Mouse (Mus musculus) CD8-positive naive resting alpha-beta T cell, adult 2 months (primary cell): ENCODE results near the gene Atp11a.

Source experiments
- DNase-seq, 2 experiments: peaks; one replicate each; pipeline ENCODE4 v3.0.0; 2022; ENCODE audit warnings: low read depth in 2 of 2, low spot score in 2 of 2

Atp11a gene

DNA sequence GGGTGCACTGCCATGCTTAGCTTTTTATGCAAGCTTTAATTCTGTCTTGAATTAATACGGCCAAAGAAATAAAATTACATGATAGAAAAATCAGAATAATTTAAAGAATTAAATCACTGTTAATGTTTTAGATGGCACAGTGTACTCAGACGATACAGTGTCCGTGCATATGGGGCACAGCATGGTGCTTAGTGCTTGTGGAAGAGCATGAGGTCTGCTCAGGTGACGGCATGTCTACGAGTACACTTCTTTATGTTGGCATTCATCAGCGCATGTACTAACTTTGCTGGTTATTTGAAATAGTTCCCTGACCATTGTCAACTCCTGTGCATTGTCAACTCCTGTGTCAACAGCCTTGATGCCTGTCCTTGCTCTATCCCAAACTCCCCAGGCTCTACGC is 12.5 kb downstream of the Atp11a start:
- no peak for DNase-seq

DNA sequence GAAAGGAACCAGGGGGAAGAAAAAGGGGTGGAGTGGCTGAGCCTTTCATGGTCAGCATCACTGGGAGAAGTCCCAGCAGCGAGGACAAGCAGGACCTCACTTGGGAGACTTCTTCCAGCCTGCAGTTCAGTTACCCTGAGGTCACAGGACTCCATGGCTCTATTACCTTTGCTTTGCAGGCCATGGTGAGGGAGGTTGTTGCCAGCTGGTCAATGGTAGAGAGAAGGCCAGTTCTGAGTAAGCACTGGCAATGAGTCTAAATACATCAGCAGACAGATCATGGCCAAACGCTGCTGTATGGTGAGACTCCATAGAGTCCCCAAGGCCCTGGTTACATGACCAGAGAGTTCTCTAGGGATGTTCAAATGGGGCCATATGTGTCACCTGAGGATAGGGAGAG is 15.5 kb downstream of the Atp11a start:
- no peak for DNase-seq

DNA sequence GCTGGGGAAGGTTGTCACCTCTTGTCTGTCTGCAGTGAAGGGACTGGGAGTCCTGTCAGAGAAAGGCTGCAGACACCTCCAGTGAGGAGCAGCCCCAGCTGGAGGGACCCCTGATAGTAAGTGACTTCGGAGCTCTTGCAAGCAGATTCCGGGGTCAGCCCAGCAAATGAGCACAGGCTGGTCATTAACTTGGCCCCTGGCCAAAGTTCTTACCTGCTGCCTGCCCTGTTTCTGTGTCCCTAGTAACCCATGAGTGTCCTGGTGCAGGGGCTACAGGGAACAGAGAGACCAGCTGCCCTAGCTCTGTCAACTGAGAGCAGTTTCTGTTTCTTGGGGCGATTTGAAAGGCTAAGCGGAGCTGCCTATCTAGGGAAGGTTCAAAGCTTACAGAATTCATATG is 17.1 kb downstream of the Atp11a start:
- no peak for DNase-seq

DNA sequence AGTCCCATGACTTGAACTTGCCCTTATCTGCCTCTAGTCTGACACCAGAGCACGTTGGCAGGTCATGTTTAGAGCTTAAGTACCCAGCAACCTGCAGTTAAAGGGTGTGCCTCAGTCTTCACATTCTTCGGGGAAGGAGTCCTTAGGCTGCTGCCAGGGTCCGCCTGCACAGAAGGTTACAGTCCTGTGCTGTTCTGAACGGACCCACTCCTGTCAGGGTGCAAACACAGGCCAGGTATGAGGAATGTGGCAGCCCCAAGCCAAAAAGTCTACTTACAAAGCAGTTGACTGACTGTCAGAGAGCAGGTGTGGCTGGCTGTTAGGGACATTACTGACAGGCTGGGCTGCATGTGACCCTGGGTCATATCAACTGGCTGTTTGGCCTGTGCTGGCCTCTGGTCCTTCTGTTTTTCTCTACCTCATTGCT is 18.1 kb downstream of the Atp11a start:
- DNase-seq, result no peak

DNA sequence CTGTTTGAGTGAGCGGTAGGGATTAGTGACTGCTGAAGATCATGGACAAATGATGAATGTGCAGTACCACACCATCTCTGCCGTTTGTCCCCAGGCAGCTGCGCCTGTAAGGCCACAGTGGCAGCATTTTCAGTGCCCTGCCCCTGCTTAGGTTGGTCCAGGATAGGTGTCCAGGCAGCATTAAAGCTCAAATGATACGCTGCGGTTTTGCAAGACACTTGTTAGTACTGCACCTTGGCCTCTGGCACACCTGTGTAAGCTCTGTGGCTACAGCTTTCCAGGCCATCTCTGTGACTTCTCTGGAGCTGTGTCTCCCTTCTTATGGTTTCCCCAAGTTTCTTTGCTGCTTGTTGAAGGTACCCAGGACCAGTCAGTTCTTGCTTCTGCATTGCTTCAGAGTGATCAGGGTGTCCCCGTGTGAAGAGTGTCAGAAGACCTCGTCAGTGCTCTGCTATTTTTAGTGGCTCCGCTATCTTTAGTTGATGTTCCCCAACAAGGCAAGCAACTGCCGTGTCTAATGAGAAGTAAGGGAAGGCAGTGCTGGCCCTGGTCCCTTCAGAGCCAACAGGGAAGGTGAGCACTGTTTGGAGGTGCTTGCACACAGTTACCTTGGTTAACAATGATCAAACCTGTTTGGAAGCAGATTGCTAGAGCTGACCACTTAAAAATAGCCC is 18.6 kb downstream of the Atp11a start:
- no peak for DNase-seq

DNA sequence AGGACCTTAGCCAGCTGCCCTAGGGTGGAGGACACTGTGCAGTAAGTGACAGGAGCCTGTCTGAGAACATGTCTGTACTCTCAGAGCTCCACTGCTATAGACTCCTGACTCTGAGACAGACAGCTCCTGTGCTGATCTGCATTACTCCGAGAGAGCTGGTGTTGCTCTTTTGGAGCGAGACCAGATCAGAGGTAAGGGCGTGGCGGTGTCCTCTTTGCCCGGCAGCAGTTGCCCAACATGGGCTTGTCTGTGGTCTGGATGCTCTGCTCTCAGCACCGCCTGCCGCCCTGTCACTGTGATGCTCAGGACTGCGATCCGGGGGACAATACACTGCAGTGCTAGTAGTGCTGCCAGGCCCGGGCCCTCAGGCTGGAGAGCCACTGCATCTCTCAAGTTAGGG is 19.4 kb downstream of the Atp11a start:
- DNase-seq, result no peak

DNA sequence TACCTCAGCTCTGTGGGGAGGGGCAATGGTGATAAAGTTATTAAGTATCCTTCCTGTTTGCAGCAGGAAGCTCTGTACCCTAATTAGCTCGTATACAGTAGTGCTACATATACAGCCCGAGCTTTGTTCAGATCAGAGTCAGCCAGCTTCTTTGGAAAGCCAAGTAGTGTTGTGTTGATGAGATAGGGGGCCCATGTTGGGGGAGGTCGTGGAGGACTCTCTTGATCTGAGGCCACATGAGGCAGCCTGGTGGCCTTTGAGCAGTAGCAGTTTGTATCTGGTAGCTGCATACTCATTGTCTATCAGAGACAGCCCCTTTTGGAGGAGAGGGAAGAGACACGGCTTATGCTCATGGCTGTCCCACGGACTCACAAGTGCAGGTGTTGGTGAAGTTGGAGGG is 20.4 kb downstream of the Atp11a start:
- no peak for DNase-seq

DNA sequence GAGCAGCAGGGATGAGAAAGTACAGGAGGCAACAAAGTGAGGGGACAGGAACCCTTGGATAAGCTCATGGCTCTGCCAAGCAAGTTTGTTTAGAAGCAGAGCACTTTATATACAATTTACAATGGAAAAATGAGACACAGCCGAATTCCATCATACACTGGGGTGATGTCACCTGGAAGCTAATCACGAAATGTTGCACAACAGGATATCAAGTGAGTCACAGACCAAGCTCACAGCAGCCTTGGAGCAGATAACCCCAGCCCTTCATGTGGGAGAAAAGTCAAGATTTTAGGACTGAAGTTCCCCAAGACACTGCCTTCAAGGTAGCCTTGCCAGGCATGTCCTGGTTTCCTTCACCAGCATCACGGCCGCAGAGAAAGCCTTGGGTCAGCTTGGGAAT is 22.7 kb downstream of the Atp11a start:
- DNase-seq, result no peak

DNA sequence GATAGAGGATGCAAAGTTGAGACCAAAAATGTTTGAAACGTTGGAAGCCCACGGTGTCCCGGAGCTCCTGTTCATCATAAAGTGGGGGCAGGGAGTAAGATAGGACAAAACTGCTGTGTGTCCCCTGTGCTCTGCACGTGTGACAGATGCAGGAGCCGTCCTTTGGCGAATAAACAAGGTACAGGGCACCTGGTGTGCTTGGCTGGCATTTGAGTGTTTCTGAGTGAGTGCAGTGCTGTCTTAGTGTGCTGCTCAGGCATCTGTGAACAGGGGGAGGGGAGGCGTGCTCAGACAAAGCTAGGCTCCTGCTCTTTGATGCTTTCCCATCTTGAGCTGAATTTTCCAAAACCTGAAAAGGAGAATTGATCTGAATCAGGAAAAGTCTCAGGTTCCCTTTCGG is 28.7 kb downstream of the Atp11a start:
- DNase-seq, result no peak

DNA sequence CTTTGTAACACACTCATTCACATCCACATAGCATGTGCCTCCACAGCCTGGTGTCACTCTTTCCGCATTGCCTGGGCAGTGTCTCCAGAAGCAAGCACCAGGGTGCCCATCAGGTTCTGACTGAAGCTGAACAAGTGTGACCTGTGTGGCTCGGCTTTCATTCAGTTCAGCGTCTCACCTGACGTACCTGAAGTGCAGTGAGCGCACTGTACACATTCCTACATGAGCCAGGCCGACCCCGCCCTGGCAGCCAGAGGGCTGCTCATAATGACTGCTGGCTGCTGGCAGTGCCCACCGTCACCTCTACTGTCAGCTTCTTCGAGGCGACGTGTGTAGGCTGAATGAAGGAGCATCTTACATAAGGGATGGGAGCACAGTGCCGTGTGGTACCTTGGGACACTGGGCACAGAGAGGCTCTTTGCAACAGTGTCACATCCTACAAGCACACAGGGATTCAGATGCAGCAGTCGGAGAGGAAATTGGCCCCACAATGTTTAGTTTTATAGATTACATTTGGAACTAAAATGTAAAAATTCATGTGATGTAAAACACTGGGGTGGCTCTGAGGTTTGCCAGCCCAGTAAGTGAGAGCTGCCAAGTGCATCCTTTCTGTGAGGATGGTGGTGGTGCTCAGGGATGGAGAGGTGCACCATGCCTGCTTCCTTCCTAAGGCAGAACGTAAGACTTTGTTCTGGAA is 29.6 kb downstream of the Atp11a start:
- DNase-seq, result no peak

DNA sequence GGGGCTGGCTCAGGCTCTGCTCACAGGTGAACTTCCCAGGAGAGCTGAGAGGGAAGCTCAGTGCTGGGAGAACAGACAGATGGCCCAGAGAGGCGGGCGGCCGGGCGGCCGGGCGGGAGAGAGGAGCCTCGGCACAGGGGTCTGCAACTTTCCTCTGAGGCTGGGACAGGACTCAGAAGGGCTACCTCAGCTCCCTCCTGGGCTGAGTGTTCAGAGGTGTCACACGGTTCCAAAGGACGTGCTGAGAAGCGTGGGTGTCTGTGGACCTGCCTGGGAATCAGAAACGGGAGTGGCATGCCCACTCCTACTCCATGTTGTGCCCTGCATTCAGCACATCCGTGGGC is 30.1 kb downstream of the Atp11a start:
- no peak for DNase-seq

DNA sequence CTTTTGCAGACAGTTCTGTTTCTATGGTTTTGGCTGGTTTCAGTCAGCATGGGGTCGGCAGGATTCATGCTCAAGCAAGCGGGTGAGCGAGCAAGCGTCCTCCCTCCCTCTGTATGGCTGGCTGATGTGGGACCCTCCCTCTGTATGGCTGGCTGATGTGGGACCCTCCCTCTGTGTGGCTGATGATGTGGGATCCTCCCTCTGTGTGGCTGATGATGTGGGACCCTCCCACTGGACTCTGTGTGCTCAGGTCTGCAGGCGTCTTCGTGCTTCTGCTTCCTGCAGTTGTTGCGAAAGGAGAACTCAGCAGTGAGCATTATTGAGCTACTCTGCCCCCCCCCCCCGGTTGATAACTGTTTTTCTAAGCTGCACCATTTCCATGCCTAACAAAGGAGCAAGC is 30.6 kb downstream of the Atp11a start:
- DNase-seq, result no peak

DNA sequence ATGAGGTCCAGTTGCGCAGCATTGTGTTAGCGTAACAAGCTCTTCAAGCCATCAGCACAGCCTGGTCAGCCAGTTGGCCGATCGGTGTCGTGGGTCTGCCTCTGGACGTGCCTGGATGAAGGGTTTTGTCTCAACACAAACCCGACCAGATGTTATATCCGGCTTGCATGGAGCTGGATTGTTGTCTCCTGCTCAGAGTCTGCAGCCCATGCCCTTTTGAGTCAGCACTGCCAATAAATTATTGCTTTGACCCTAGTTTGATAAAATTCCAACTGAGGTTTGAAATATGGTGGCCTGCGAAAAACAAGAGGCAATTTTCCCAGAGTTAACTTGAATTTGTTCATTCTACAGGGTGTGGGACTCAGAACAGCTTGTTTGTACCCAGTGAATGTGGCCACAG is 31.9 kb downstream of the Atp11a start:
- DNase-seq, result no peak

DNA sequence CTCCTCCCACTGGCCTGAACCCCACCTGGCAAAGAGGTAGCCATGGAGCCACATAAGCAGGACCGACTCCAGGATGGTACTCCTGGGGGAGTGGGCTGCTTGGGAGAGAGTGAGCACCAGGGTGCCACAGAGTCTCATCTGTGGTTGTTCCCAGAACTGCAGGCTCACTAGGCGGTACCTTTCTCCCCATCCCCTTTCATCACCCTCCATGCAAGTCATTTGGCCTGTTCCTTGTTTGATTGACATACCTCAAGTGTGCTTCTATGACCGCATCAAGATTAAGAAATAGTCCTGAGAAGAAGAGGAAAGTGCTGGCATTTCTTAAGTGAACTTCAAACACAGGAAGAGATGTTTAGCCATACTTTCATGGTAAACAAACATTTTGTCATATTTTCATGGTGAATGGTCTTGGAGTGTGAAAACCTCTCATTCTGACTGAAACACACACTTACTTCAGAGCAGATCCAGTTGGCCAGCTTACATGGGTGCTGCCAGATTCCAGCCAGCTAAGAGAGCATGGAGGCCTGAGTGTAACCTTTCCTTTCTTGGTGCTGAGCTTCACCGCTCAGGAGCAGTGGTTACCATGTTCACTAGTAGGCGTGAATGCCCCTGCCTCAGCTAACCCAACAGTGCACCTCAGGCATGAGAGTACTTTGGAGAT is 38.3 kb downstream of the Atp11a start:
- no peak for DNase-seq

DNA sequence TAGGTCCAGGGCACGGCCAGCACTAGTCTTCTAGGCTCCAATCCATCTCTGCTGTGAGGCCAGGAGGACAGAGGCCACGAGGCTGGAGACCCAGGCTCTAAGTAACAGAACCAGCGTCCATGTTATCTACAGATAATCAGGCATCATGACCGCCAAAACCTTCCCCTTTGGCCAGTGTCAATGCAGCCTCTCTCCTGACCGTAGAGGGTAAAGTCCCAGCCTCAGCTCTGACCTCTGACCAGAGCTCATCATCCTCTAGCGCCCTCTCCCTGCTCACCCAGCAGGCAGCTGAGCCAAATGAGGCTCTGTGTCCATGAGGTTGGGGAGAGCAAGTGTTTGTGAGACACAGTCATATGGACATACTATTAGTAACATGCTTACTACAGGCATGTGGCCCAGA is 42.3 kb downstream of the Atp11a start:
- no peak for DNase-seq

DNA sequence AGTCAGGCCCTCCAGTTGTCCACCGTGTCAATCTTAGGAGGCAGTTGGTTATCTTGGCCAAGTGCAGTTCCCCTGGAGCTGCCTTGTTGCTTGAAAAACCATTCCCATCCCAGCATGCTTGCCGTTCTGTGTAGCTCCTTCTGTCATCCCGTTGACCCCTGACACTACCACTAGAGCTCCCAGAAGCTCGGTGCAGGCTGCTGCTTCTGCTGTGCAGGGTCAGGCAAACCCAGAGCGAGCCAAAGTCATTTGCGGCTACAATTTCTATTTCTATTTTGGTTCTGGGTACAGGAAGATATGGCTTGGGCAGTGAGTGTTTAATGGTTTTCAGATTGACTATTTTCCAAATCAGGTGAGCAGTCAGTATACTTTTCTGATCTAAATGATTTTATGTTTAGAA is 43.0 kb downstream of the Atp11a start:
- DNase-seq, result no peak

DNA sequence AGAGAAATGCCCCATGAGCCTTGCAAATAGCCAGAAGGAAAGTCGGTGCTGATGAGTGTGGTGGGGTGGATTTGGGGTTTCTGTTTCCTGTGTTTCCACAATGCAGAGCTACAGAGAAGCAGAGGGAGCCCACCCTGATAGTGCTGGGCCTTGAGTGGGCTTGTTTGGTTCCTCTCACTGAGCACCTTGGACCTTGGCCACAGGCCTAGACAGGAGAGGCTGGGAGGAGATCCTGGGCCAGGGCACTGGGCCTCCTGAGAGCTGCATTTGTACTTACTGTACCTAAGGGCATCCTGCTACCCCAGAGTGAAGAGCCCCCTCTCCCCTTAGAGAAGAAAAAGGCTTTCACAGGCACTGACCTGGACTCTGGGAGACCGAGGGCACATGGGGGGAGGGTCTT is 43.4 kb downstream of the Atp11a start:
- DNase-seq, result no peak

DNA sequence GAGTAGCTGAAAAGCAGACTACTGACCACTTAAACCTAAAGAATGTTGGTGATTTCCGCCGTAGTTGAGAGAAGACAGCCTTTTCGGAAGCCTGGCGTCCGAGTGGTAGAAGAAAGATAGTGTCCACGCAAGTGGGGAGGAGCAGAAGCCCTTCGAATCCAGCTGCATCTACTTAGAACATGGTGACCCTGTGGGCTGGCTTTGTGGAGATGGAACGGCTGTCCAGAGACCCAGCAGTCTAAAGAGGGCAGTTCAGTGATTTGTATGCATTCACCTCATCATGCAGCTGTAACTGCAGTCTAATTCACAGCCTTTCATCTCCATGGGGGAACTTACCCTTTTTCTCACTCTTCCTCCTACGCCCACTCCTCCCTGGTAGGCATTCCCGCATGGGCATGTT is 44.8 kb downstream of the Atp11a start:
- DNase-seq, result no peak

DNA sequence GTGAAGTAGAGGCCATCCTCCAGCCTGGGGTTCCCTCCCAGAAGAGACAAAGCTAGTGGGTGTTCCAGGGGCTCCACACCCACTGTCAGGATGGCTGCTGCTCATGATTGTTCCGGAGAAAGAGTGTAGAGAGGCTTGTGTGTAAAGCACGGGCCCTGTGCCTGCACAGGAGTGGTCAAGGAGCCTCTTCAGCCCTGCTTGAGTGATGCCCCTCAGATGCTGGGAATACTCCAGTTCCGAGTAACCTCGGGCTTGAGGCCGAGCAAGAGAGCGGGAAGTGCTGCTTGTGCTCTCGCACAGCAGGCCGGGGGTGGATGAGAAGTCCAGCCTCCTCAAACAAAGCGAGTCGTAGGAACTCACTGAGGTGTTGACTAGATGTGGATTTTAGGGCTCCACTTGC is 46.3 kb downstream of the Atp11a start:
- no peak for DNase-seq

DNA sequence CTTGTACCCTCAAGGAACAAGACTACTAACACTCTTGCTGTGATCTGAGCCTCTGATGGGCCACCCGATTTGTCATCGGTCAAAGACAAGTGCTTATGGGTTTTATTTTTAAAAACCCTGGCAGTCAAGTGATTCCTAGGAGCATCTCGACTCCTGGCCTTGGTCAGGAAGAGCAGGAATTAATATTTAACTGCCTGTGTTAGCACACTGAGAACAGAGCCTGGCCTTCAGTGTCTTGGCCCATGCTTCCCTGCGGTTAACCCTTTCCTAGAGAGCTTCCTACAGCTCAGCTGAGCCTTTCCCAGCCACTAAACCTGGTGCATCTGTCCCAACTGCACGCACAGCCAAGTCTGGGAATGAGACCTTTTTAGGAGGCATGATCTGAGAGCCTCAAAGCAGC is 48.1 kb downstream of the Atp11a start:
- DNase-seq, result no peak

DNA sequence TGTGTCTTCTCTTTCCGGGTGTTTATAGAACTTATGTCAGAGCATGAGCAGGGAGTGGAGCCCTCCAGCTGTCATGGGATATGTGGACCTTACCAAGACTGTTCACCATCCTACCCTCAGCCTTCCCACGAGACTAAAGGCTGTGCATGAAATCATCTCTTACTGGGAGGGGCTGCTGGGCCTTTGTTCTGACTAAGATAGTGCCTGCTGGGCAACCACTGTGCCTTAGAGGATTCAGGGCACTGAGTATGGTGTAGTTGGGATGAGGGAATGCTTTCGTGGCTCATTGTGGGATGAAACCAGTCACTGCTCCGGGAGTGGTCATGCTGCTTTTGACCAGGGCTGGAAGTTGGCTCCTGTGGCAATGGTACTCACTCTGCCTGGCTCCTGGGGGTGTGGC is 48.8 kb downstream of the Atp11a start:
- DNase-seq, result no peak

DNA sequence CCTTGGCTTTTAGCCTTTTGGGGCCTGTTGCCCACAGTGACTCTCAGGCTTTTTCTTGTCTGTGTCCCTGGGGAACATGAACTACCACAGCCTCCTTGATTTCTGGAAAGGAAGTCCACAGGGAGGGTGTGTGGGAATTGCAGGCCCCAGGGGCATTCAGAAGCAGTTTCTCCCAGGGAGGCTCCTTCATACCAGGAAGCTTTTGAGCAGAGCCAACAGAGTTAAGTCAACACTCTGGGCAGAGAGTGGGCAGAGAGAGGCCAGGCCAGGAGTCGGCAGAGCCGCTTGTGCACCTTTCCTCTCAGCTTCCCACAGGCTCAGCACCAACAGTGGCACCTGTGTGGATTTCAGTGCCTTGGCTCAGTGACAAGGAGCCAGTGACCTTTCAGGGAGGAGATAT is 51.2 kb downstream of the Atp11a start:
- DNase-seq, result no peak

DNA sequence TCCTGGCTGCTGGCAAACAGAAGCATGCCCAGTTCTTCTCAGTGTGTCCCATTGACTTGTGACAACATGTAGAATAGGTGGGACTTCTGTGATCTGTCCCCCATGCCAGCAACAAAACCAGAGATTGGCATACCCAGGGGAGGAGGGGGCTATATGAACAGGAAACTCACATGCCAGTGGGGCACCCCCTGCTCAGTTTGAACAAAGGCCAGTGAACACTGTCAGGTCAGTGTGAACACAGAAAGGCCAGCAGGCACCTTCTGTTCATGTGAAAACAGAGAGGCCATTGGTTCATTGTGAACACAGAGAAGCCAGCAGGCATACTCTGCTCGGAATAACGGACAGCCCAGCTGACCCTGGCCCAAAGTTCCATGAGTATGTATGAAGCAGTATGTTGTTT is 52.7 kb downstream of the Atp11a start:
- no peak for DNase-seq
